Mouse (Mus musculus): ENCODE data around the gene Otoa. TPM values are rescaled to one million over a fixed set of nuclear protein-coding genes. Genes with fewer than 3 reads are reported as not detected.

Gene Otoa
- polyA plus RNA-seq (2012; rRNA removed): 0.31 and 0.33 TPM in 2 replicates

DNA sequence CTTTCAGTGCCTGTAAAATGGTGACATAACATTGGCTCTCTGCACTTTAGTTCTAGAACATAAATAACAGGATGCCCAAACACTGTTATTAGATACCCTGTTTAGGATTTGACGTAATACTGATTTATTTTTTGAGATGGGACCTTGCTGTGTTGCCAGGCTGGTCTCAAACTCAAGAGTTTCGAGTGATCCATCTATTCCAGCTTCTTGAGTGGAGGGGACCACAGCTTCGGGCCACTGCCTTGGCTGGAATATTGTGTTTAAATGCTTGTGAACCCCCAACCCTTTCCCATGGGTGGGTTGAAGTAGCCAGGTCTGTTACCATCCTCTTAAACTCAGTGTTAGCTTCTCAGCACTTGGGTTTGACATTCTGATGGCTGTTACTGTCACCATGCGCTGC lies at the start of gene Otoa:
Gene Otoa (plus strand): TSS at position 301 of the 400 bp plus-strand sequence.

GRCm38 (mm10) chr7:121033856-121034652 lies 47.4 kb upstream of the Otoa start, which contains the start of gene Mettl9:
Gene Mettl9 (plus strand): TSS chr7:121034445.

DNA sequence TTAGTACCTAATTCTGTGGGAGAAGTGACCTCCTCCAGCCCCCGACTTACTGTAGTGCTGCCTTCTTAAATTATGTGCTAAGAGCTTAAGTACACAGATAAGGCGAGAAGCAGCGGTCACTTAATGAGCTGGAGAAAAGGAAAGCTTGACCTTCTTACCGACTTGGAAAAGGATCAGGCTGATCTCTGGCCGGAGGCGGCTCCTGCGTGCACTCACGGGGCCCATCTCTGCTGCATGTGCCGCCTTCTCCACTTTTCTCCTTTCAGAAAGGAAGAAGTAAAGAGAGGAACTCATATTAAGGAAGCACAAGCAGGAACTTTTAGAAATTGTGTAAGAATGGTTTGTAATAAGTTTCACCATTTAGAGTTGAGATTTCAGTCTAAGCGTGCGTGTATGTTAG lies 7.2 kb upstream of the Otoa start, which contains the start of gene Igsf6:
Gene Igsf6 (minus strand): TSS at position 292 of the 400 bp plus-strand sequence.

Other genes with a start within 250 kb of the Otoa start
- 48.4 and 59.3 TPM in 2 replicates for gene Eef2k, start 238.8 kb upstream of the Otoa start, polyA plus RNA-seq (2012; rRNA removed)
- gene Polr3e, start 163.9 kb upstream of the Otoa start, polyA plus RNA-seq (2012; rRNA removed): 29.7 and 31.4 TPM in 2 replicates
- gene Cdr2, start 99.3 kb upstream of the Otoa start, polyA plus RNA-seq (2012; rRNA removed): 12.5 and 21.6 TPM in 2 replicates
- gene Mfsd13b, start 99.1 kb upstream of the Otoa start, polyA plus RNA-seq (2012; rRNA removed): 0.41 and 0.52 TPM in 2 replicates
- 35.3 and 51.4 TPM in 2 replicates for gene Mettl9, start 47.2 kb upstream of the Otoa start, polyA plus RNA-seq (2012; rRNA removed)
- 0.93 and 1.2 TPM in 2 replicates for gene Igsf6, start 7.1 kb upstream of the Otoa start, polyA plus RNA-seq (2012; rRNA removed)

Data from ovary, adult 2 months (tissue).